Mouse (Mus musculus) spleen, adult 12 weeks (tissue): ENCODE data around the gene Rdx.
"Not testable (repeated sequence)": the region's sequence is repeated elsewhere in the genome, so short reads cannot be mapped to it uniquely, and the experiment has no call there.

ENCODE experiments used
- DNase-seq: peaks from one replicate; pipeline ENCODE4 v3.0.0; 2022; ENCODE audit warnings: low spot score

The Rdx gene

GRCm38 (mm10) chr9:52055313-52055712, 8.3 kb downstream of the Rdx start:
- DNase-seq = no peak

GRCm38 (mm10) chr9:52059788-52060187, 12.8 kb downstream of the Rdx start:
- DNase-seq = no peak

GRCm38 (mm10) chr9:52070052-52070451, 23.1 kb downstream of the Rdx start:
- no peak for DNase-seq

- not testable (repeated sequence) for DNase-seq
Observed at GRCm38 (mm10) chr9:52071352-52071751, 24.4 kb downstream of the Rdx start.

GRCm38 (mm10) chr9:52072202-52072601, 25.2 kb downstream of the Rdx start:
- DNase-seq = no peak

GRCm38 (mm10) chr9:52076089-52076488, 29.1 kb downstream of the Rdx start:
- no peak for DNase-seq

- no peak for DNase-seq
Observed at GRCm38 (mm10) chr9:52077692-52078091, 30.7 kb downstream of the Rdx start.

- no peak for DNase-seq
Observed at GRCm38 (mm10) chr9:52081979-52082378, 35.0 kb downstream of the Rdx start.

GRCm38 (mm10) chr9:52082414-52082813, 35.4 kb downstream of the Rdx start:
- DNase-seq = no peak

- no peak for DNase-seq
Observed at GRCm38 (mm10) chr9:52091752-52092151, 44.8 kb downstream of the Rdx start.

GRCm38 (mm10) chr9:52092311-52092710, 45.3 kb downstream of the Rdx start:
- DNase-seq = no peak

- no peak for DNase-seq
Observed at GRCm38 (mm10) chr9:52093108-52093507, 46.1 kb downstream of the Rdx start.

GRCm38 (mm10) chr9:52094016-52094415, 47.0 kb downstream of the Rdx start:
- no peak for DNase-seq

GRCm38 (mm10) chr9:52094471-52094980, 47.6 kb downstream of the Rdx start:
- no peak for DNase-seq

- no peak for DNase-seq
Observed at GRCm38 (mm10) chr9:52095666-52096065, 48.7 kb downstream of the Rdx start.

- no peak for DNase-seq
Observed at GRCm38 (mm10) chr9:52097386-52097785, 50.4 kb downstream of the Rdx start.

GRCm38 (mm10) chr9:52098600-52098999, 51.6 kb downstream of the Rdx start:
- DNase-seq = peak; percentile 54

- no peak for DNase-seq
Observed at GRCm38 (mm10) chr9:52100426-52100825, 53.5 kb downstream of the Rdx start.

- no peak for DNase-seq
Observed at GRCm38 (mm10) chr9:52102060-52102844, 55.3 kb downstream of the Rdx start.

GRCm38 (mm10) chr9:52103448-52104224, 56.7 kb downstream of the Rdx start:
- DNase-seq = no peak

- no peak for DNase-seq
Observed at GRCm38 (mm10) chr9:52104225-52104615, 57.2 kb downstream of the Rdx start.

GRCm38 (mm10) chr9:52105423-52105822, 58.5 kb downstream of the Rdx start:
- DNase-seq = no peak

GRCm38 (mm10) chr9:52107161-52107560, 60.2 kb downstream of the Rdx start:
- DNase-seq = no peak
